Mouse (Mus musculus) frontal cortex, postnatal 14 days (tissue): ENCODE data around the gene Zfp628.
"Not testable (repeated sequence)": the region's sequence is repeated elsewhere in the genome, so short reads cannot be mapped to it uniquely, and the experiment has no call there.

Experiments
- DNase-seq, 2 experiments: peaks; one replicate each; pipeline ENCODE4 v3.0.0; 2022; ENCODE audit warnings: low spot score in 2 of 2

Gene Zfp628

DNA sequence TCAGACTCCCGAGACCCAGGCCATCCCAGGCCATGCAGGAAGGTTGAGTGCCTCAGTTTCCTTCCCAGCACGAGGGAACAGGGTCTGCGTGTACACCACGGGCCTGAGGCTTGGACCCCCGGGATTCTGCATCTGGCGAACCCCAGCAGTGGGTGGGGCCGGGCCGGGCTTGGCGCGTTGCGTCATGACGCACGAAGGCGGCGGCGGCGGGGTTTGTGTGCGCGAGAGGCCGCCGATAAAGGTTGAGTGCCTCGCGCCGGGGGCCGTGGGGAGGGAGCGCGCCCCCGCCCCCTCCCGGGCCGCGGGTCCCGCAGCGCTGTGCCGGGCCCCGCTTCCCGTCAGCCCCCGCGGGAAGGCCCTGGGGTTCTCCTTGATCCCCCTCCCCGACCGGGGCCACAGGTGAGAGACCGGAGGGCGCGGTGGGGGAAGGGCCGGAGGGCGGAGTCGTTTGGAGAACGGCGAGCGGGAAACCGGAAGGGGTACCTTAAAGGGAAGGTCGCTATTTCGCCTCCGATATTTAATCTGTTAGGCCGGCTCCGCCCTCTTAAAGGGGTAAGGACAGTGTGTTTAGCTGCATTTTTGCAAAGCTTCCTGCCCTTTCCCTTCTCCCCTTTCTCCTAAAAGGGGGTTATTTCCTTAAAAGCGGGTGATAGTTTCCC is at the start of gene Zfp628:
Zfp628 (plus strand) TSS at position 211 of the 659 bp plus-strand sequence.
- peak; percentile 87 to 93 for DNase-seq

GRCm38 (mm10) chr7:4865579-4866493 is 49.2 kb upstream of the Zfp628 start:
- peak; percentile 92 to 95 for DNase-seq

DNA sequence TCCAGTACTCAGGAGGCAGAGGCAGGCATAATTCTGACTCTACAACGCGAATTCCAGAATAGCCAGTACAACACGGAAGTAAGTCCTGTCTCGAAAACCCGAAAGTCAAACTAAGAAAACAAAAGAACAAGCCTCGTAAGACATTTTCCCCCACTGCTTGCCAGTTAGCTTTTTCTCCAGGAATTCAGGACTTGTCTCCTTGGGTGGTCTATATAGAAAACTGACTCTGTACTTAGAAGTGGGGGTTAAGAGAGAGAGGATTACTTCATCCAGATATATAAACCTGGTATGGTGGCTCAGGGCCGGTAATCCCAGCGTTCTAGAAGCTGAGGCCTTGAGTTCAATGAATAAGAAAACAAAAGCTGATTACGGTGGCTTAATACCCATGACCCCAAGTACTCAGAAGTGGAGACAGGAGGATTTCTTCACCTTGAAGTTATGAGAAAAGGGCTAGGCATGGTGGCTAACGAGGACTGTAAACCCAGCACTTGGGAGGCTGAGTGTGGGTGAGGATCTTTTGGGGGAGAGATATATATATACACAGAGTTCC is 48.3 kb upstream of the Zfp628 start:
- DNase-seq: no peak

GRCm38 (mm10) chr7:4870133-4870532 is 44.9 kb upstream of the Zfp628 start, which contains the start of gene Isoc2b:
TSS of gene Isoc2b (minus strand) at chr7:4870258.
- DNase-seq: no peak

- peak; percentile 77 to 83 for DNase-seq
These were observed 38.2 kb upstream of the Zfp628 start, which contains the start of gene Isoc2a for GRCm38 (mm10) chr7:4876753-4877221. TSS of gene Isoc2a (plus strand) at chr7:4877153.

DNA sequence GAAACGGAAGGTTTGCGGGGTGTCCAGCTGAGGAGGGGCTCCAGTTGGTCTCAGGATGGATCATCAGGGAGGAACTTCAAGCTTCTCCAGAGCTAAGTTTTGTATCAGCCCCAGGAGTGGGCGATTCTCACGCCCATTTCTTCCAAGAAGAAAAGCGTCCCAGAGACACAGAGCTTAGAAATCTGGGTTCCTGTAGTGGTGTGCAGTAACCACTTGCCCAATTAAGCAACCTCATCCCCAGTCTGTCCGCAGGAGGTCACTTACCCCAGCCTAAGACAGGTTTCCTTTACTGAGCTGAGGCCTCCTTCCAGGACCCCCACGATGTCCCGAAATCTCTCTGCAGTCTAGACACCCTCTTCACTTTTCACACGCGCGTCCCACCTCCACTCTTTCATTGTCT is 37.8 kb upstream of the Zfp628 start:
- no peak for DNase-seq

DNA sequence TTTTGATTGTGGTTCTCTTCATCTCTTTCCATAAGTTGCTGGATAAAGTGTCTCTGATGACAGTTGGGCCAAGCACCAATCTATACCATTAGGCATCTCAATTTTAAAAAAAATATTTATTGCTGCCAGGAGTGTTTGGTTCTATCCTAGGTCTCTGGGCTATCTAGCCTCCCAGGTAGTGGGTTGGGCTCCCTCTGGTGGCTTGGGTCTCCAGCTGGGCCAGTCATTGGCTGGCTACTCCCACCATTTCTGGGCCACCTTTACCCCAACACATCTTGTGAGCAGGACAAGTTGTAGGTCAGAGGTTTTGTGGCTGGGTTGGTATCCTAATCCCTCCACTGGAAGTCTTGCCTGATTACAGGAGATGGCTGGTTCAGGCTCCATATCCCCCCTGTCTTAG is 36.8 kb upstream of the Zfp628 start:
- no peak for DNase-seq

GRCm38 (mm10) chr7:4879036-4879435 is 36.0 kb upstream of the Zfp628 start:
- not testable (repeated sequence) for DNase-seq

- no peak for DNase-seq
These were observed 28.3 kb upstream of the Zfp628 start for GRCm38 (mm10) chr7:4886680-4887079.

DNA sequence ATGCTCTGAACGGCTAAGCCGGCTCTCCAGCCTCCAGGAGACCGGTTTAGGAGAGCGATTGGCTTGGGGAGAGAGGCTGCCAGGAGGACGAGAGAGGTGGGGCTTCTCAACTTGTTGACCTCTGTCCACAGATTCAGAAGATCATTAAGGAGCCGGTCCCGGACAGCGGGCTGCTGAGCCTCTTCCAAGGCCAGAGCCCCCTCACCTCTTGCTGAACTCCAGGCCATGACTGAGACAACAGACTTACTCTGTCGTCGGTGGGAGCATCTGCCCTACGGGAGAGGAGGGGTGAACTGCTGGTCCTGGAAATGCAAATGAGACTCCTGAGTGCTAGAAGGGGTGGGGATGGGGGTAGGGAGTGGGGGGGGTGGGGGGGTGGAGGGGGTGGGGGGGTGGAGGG is 19.8 kb upstream of the Zfp628 start:
- no peak for DNase-seq

GRCm38 (mm10) chr7:4898851-4899648 is 16.0 kb upstream of the Zfp628 start:
- no peak for DNase-seq

GRCm38 (mm10) chr7:4899649-4900522 is 15.1 kb upstream of the Zfp628 start:
- no peak for DNase-seq

DNA sequence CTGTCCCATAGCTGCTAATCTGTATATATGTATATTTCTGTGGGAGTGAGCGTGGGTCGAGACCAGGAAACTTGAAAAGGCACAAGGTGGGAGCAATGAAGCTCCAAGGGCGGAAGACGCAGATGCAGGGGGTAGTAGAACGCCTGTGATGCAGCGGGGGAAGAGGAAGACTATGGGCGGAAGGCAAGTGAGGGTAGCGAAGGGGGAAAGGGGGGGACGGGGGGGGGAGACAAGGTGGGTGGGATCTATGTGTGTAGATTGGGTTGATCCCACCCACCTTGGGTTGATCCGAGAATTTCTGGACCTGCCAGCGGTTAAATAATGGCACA is 14.5 kb upstream of the Zfp628 start:
- no peak for DNase-seq

- no peak for DNase-seq
These were observed 13.8 kb upstream of the Zfp628 start for GRCm38 (mm10) chr7:4901171-4901570.

- DNase-seq: no peak
These were observed 12.6 kb upstream of the Zfp628 start for GRCm38 (mm10) chr7:4902404-4902803.

DNA sequence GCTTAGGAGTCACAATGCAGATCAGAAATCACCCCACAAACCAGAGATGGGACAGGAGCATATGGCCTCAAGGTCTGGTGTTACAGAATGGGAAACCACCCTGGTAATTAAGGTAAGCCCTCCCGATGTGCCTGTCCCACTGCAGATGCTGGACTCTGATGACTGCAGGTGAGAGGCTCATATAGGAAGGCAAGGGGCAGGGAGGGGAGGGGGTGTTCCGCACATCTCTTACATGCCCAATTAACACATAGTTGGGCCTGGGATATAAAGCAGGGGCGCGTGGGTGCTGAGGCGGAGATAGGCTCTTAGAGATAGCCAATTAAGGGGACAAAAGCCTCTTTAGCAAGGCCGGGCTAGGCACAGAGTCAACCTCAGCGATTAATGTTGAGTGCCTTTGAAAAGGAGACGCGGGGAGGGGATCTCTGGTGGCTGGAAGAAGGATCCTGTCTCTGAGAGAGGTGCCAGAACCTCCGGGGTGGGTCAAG is 8.5 kb upstream of the Zfp628 start, which contains the start of gene Gm36210:
Gm36210 (minus strand) TSS at position 51 of the 485 bp plus-strand sequence.
- DNase-seq: no peak

DNA sequence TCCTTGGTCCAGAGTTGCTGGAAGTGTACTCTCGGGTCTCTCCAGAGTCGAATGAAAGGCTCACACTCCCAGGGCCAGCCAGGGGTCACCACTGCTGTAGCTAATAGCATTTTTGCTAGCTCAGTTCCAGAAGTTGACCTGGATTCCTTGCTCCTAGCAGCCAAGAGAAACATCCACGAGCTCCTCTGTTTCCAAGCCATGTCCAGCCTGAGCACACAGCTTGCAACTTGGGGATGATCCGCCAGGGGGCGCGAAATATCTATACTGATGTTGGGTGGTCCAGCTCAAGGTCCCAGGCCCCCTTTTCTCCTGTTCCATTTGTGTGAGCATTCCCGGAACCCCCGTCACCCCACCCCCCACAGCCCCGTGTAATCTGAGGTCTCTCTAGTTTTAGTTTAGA is 3.5 kb upstream of the Zfp628 start:
- DNase-seq: peak in 1 of 2 experiments; percentile 59

DNA sequence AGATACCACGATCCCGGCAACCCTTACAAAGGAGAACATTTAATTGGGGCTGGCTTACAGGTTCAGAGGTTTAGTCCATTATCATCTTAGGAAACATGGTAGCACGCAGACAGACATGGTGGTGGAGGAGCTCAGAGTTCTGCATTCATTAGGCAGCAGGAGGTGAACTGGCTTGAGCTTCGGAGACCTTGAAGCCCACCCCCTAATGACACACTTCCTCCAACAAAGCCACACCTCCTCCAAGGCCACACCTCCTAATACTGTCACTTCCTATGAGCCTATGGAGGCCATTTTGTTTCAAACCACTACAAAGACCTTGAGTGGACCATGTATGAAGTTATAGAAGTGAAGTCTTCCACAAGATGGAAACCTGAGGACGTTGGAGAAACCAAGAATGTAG is 2.8 kb upstream of the Zfp628 start:
- no peak for DNase-seq

DNA sequence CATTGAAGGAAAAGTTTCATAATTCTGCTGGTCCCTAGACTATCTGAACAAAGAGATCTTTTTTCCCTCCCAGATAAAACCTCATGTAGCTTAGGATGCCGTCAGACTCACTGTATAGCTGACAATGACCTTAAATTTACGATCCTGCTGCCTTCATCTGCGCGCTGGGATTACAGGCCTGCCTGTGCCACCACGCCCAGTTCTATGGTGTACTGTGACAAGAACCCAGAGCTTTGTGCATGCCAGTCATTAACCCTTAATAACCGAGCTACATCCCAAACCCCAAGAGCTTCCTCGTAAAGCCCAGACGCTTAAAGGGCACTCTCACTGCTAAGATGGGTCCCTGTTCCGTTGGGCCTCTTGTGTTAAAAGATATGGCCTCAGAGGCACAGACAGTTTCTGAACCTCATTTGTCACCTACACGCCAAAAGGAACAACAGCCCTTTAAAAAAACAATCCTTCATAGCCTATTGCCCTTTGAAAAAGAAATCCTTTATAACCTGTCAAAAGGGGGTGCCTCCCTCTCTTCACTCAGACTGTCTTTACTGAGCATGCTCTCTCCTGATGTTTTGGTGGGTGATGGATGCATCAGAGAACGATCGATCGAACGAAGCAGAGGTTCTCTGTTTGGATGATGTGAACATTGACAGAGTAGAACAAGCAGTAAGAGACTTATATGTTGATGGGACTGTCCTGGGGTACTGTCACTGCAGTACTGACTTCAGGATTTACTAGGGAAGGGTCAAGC is 826 bp downstream of the Zfp628 start:
- DNase-seq: no peak

- no peak for DNase-seq
These were observed 2.5 kb downstream of the Zfp628 start for GRCm38 (mm10) chr7:4917494-4917893.
